Mouse (Mus musculus) ES-Bruce4 (cell line): ENCODE results near the gene Nab2.

Experiments
- CTCF ChIP-seq: IDR thresholded peaks from one replicate; pipeline ENCODE4 v1.8.1; 2011; ENCODE audit warnings: low read depth, low read length
- EP300 ChIP-seq: IDR thresholded peaks from 2 replicates; pipeline ENCODE4 v1.6.1; 2011; ENCODE audit warnings: low read depth, low read length; ENCODE audit not compliant: insufficient read depth
- POLR2A ChIP-seq: IDR thresholded peaks from one replicate; pipeline ENCODE4 v1.8.1; 2011; ENCODE audit warnings: low read length; ENCODE audit not compliant: insufficient read depth

DNA sequence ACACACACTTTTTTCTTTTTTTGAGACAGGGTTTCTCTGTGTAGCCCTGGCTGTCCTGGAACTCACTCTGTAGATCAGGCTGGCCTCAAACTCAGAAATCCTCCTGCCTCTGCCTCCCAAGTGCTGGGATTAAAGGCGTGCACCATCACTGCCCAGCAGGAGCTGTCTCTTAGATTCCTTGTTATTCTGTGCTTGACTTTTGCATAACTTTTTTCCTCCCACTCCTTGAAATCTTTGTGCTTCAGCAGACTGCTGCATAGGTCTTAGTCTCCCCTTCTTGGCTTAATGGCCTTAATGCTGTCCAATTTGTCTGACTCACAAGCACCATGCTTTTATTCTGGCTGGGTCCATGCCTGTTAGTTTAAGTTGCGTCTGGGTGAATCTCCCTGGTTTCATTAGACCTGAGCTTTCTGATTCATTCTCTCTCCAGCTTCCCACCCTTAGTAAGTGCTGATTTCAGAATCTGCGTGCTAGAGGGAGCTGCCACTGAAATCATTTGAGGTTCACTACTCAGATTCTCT, 40.5 kb upstream of the Nab2 start:
- TF ChIP-seq EP300 (no peak), POLR2A (no peak), CTCF (no peak)
